Mouse (Mus musculus): ENCODE measurements around the gene Lhpp. TPM values are rescaled to one million over a fixed set of nuclear protein-coding genes. Genes with fewer than 3 reads are reported as not detected.

The Lhpp gene
- polyA plus RNA-seq, 1 experiment from 2014 or later: 12.1 TPM

GRCm38 (mm10) chr7:132675922-132676321 lies 65.5 kb downstream of the Lhpp start:
- WGBS: 84% methylated on average over 2 of the region's 2 CpGs
- no peaks in the 10 kb centered on the region for H3K36me3 ChIP-seq (replicated peaks)
- peaks cover 6% of the 10 kb centered on the region for H3K4me1 ChIP-seq
- H3K4me3 ChIP-seq (replicated peaks): no peak overlapping the region
- no peak for ATAC-seq (ENCODE audit: low FRiP score)
- no peak overlapping the region for H3K4me2 ChIP-seq
- no peak overlapping the region for H3K27ac ChIP-seq
- H3K9ac ChIP-seq: no peak overlapping the region
- H3K9me3 ChIP-seq: no peaks in the 10 kb centered on the region
- H3K27me3 ChIP-seq: peaks cover 6% of the 10 kb centered on the region; the same call in 1 of the 2 replicates

GRCm38 (mm10) chr7:132679117-132679516 lies 68.7 kb downstream of the Lhpp start:
- no peaks in the 10 kb centered on the region for H3K9me3 ChIP-seq
- no peak for ATAC-seq (ENCODE audit: low FRiP score)
- H3K4me1 ChIP-seq: peaks cover under 1% of the 10 kb centered on the region
- no peak overlapping the region for H3K4me3 ChIP-seq (replicated peaks)
- 83% methylated on average over 4 of the region's 4 CpGs for WGBS
- no peaks in the 10 kb centered on the region for H3K27me3 ChIP-seq
- no peak overlapping the region for H3K27ac ChIP-seq
- H3K4me2 ChIP-seq: no peak overlapping the region
- H3K9ac ChIP-seq: no peak overlapping the region
- H3K36me3 ChIP-seq (replicated peaks): no peaks in the 10 kb centered on the region

- Histone ChIP-seq H3K27me3 (no peaks in the 10 kb centered on the region), H3K36me3 (replicated peaks) (no peaks in the 10 kb centered on the region), H3K4me3 (replicated peaks) (no peak overlapping the region), H3K9ac (no peak overlapping the region), H3K27ac (no peak overlapping the region), H3K4me2 (no peak overlapping the region), H3K4me1 (no peaks in the 10 kb centered on the region), H3K9me3 (no peaks in the 10 kb centered on the region)
- WGBS: 78% methylated on average over 6 of the region's 6 CpGs
- ATAC-seq (ENCODE audit: low FRiP score): no peak
These were observed 69.1 kb downstream of the Lhpp start for GRCm38 (mm10) chr7:132679549-132679948.

GRCm38 (mm10) chr7:132681296-132681695 lies 70.9 kb downstream of the Lhpp start:
- no peak for ATAC-seq (ENCODE audit: low FRiP score)
- Histone ChIP-seq H3K27me3 (no peaks in the 10 kb centered on the region), H3K4me1 (no peaks in the 10 kb centered on the region), H3K9me3 (no peaks in the 10 kb centered on the region), H3K4me2 (no peak overlapping the region), H3K4me3 (replicated peaks) (no peak overlapping the region), H3K9ac (no peak overlapping the region), H3K27ac (no peak overlapping the region), H3K36me3 (replicated peaks) (no peaks in the 10 kb centered on the region)
- WGBS: 87% methylated on average over 11 of the region's 11 CpGs

GRCm38 (mm10) chr7:132681831-132682230 lies 71.4 kb downstream of the Lhpp start:
- no peak overlapping the region for H3K4me3 ChIP-seq (replicated peaks)
- no peaks in the 10 kb centered on the region for H3K4me1 ChIP-seq
- no peak overlapping the region for H3K27ac ChIP-seq
- ATAC-seq (ENCODE audit: low FRiP score): no peak
- no peak overlapping the region for H3K9ac ChIP-seq
- H3K36me3 ChIP-seq (replicated peaks): no peaks in the 10 kb centered on the region
- H3K9me3 ChIP-seq: no peaks in the 10 kb centered on the region
- no peaks in the 10 kb centered on the region for H3K27me3 ChIP-seq
- H3K4me2 ChIP-seq: no peak overlapping the region
- WGBS: 100% methylated on average over 1 of the region's 1 CpGs

- Histone ChIP-seq H3K27ac (no peak overlapping the region), H3K4me3 (replicated peaks) (no peak overlapping the region), H3K4me1 (no peaks in the 10 kb centered on the region), H3K36me3 (replicated peaks) (no peaks in the 10 kb centered on the region), H3K27me3 (no peaks in the 10 kb centered on the region), H3K9me3 (no peaks in the 10 kb centered on the region), H3K9ac (no peak overlapping the region), H3K4me2 (no peak overlapping the region)
- 94% methylated on average over 3 of the region's 3 CpGs for WGBS
- no peak for ATAC-seq (ENCODE audit: low FRiP score)
These were observed 71.9 kb downstream of the Lhpp start for GRCm38 (mm10) chr7:132682336-132682735.

GRCm38 (mm10) chr7:132682901-132683300 lies 72.5 kb downstream of the Lhpp start:
- Histone ChIP-seq H3K4me3 (replicated peaks) (no peak overlapping the region), H3K27ac (no peak overlapping the region), H3K4me2 (no peak overlapping the region), H3K4me1 (no peaks in the 10 kb centered on the region), H3K27me3 (no peaks in the 10 kb centered on the region), H3K9ac (no peak overlapping the region), H3K9me3 (no peaks in the 10 kb centered on the region), H3K36me3 (replicated peaks) (no peaks in the 10 kb centered on the region)
- ATAC-seq (ENCODE audit: low FRiP score): no peak
- WGBS: 85% methylated on average over 3 of the region's 3 CpGs

- H3K27me3 ChIP-seq: no peaks in the 10 kb centered on the region
- 87% methylated on average over 4 of the region's 4 CpGs for WGBS
- no peak overlapping the region for H3K27ac ChIP-seq
- H3K4me3 ChIP-seq (replicated peaks): no peak overlapping the region
- no peak overlapping the region for H3K4me2 ChIP-seq
- no peaks in the 10 kb centered on the region for H3K4me1 ChIP-seq
- H3K9ac ChIP-seq: no peak overlapping the region
- H3K9me3 ChIP-seq: no peaks in the 10 kb centered on the region
- ATAC-seq (ENCODE audit: low FRiP score): no peak
- H3K36me3 ChIP-seq (replicated peaks): no peaks in the 10 kb centered on the region
These were observed 73.5 kb downstream of the Lhpp start for GRCm38 (mm10) chr7:132683923-132684322.

- 93% methylated on average over 3 of the region's 3 CpGs for WGBS
- Histone ChIP-seq H3K4me3 (replicated peaks) (no peak overlapping the region), H3K27ac (no peak overlapping the region), H3K9ac (no peak overlapping the region), H3K4me2 (no peak overlapping the region), H3K27me3 (no peaks in the 10 kb centered on the region), H3K9me3 (no peaks in the 10 kb centered on the region), H3K36me3 (replicated peaks) (no peaks in the 10 kb centered on the region), H3K4me1 (no peaks in the 10 kb centered on the region)
- no peak for ATAC-seq (ENCODE audit: low FRiP score)
These were observed 76.1 kb downstream of the Lhpp start for GRCm38 (mm10) chr7:132686515-132686914.

GRCm38 (mm10) chr7:132687897-132688296 lies 77.5 kb downstream of the Lhpp start:
- Histone ChIP-seq H3K27ac (no peak overlapping the region), H3K9me3 (no peaks in the 10 kb centered on the region)
- WGBS: 61% methylated on average over 2 of the region's 2 CpGs

GRCm38 (mm10) chr7:132688721-132689120 lies 78.3 kb downstream of the Lhpp start:
- ATAC-seq (ENCODE audit: low FRiP score): no peak
- H3K9me3 ChIP-seq: no peaks in the 10 kb centered on the region
- no peak overlapping the region for H3K27ac ChIP-seq
- WGBS: 57% methylated on average over 5 of the region's 5 CpGs
- no peak overlapping the region for H3K9ac ChIP-seq
- no peaks in the 10 kb centered on the region for H3K27me3 ChIP-seq
- no peak overlapping the region for H3K4me3 ChIP-seq (replicated peaks)
- no peak overlapping the region for H3K4me2 ChIP-seq
- no peaks in the 10 kb centered on the region for H3K36me3 ChIP-seq (replicated peaks)
- H3K4me1 ChIP-seq: no peaks in the 10 kb centered on the region

More at GRCm38 (mm10) chr7:132687897-132688296, 77.5 kb downstream of the Lhpp start:
- Histone ChIP-seq H3K27me3 (no peaks in the 10 kb centered on the region), H3K9ac (no peak overlapping the region), H3K4me3 (replicated peaks) (no peak overlapping the region), H3K36me3 (replicated peaks) (no peaks in the 10 kb centered on the region), H3K4me2 (no peak overlapping the region), H3K4me1 (no peaks in the 10 kb centered on the region)
- ATAC-seq (ENCODE audit: low FRiP score): no peak

GRCm38 (mm10) chr7:132689722-132690121 lies 79.3 kb downstream of the Lhpp start:
- no peak for ATAC-seq (ENCODE audit: low FRiP score)
- Histone ChIP-seq H3K27ac (no peak overlapping the region), H3K4me1 (no peaks in the 10 kb centered on the region), H3K9me3 (no peaks in the 10 kb centered on the region), H3K9ac (no peak overlapping the region), H3K27me3 (no peaks in the 10 kb centered on the region), H3K4me3 (replicated peaks) (no peak overlapping the region), H3K36me3 (replicated peaks) (no peaks in the 10 kb centered on the region), H3K4me2 (no peak overlapping the region)
- WGBS: 83% methylated on average over 5 of the region's 5 CpGs

GRCm38 (mm10) chr7:132690716-132691472 lies 80.5 kb downstream of the Lhpp start:
- Histone ChIP-seq H3K9ac (no peak overlapping the region), H3K36me3 (replicated peaks) (no peaks in the 10 kb centered on the region), H3K4me1 (no peaks in the 10 kb centered on the region), H3K4me2 (no peak overlapping the region), H3K27ac (no peak overlapping the region), H3K4me3 (replicated peaks) (no peak overlapping the region), H3K9me3 (peaks cover 3% of the 10 kb centered on the region; the same call in 1 of the 2 replicates), H3K27me3 (no peaks in the 10 kb centered on the region)
- ATAC-seq (ENCODE audit: low FRiP score): no peak
- WGBS: 86% methylated on average over 14 of the region's 14 CpGs
